Mouse (Mus musculus) splenic B cell, adult 2 months (primary cell): Measurements from ENCODE around the gene Akap13.

Source experiments
- DNase-seq: peaks from one replicate; pipeline ENCODE4 v3.0.0-alpha.2; 2011; ENCODE audit warnings: low read depth, low spot score
- H3K27me3 ChIP-seq: 2 replicates; pipeline ENCODE4 v1.6.1; 2012; ENCODE audit warnings: mild to moderate bottlenecking, low read length, moderate library complexity, mixed read lengths; ENCODE audit not compliant: control insufficient read depth, poor library complexity, insufficient read depth, severe bottlenecking
- H3K36me3 ChIP-seq: 2 replicates; pipeline ENCODE4 v1.6.1; 2012; ENCODE audit warnings: mild to moderate bottlenecking, low read length, moderate library complexity, mixed read lengths; ENCODE audit not compliant: control insufficient read depth, poor library complexity, insufficient read depth, severe bottlenecking

Gene Akap13

GRCm38 (mm10) chr7:75474564-75475150 lies 19.3 kb downstream of the Akap13 start:
- H3K27me3 ChIP-seq = no peaks in the 10 kb centered on the region
- DNase-seq = no peak
- H3K36me3 ChIP-seq = no peaks in the 10 kb centered on the region

DNA sequence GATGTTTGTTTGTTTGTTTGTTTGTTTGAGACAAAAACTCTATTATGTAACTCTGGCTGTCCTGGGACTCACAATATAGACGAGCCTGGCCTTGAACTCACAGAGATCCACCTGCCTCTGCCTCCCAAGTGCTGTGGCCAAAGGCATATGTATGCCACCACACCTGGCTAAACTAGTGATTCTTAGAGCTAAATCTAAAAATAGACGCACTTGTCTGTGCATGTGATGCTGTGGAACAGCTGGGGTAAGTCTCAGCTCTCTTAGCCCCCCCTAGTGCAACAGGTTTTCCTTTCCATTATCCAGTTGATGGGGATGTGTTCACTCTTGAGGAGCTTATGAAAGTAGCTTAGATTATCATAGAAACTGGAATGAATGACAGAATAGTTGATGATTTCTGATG lies 22.7 kb downstream of the Akap13 start:
- Histone ChIP-seq H3K27me3 (no peaks in the 10 kb centered on the region), H3K36me3 (no peaks in the 10 kb centered on the region)
- peak; percentile 30 for DNase-seq

DNA sequence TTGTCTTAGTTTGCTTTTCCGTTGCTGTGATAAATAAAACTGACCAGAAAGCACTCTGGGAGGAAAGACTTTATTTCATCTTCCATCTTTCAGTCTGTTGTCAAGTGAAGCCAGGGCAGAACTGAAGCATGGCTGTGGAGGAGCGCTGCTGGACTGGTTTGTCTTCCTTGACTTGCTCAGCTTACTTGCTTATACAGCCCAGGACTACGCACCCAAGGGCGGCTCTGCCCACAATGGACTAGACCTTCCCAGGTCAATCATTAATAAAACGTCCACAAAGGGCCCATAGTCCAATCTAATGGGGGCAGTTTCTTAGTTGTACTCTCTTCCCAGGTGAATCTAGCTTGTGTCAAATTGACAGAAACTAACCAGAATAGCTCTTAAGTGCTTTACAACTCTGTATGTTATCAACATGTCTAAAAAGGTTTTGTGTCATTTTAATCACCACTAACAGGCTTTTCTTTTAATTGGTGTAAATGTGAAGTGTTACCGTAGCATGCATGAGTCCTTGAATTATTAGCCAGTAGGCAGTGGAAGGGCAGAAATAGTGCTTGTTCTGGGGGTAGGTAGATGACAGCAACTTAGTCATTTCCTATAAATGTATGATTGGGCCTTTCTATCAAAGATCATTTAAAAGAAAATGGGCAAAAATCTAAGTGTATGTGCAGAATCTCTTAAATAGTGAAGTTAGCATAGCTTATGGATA lies 25.5 kb downstream of the Akap13 start:
- Histone ChIP-seq H3K36me3 (no peaks in the 10 kb centered on the region), H3K27me3 (no peaks in the 10 kb centered on the region)
- DNase-seq = no peak

- no peaks in the 10 kb centered on the region for H3K27me3 ChIP-seq
- DNase-seq = no peak
- H3K36me3 ChIP-seq = no peaks in the 10 kb centered on the region
These were observed 30.7 kb downstream of the Akap13 start for GRCm38 (mm10) chr7:75486031-75486430.

DNA sequence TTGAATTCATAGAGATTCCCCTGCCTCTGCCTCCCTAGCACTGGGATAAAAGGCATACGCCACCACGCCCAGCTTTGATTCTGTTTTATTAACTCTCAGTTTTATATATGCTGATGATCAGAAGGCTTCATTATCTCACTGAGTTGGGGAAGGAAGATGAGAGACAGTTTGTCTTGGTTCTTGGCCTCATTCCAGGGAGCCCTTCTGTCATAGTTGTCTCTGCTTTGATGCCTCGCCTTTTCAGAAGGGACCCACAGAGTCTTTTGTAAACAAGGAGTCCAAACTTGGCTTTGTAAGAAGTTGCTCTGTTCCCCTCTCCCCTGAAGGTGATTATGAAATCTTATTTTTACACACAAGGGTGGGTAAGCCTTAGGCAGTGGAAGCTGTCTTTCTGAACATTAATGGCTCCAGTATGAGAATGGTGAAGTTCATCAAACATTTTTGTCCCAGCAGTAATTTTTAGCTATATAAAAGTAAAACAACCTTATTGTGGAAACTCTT lies 40.7 kb downstream of the Akap13 start:
- H3K27me3 ChIP-seq = no peaks in the 10 kb centered on the region
- no peak for DNase-seq

GRCm38 (mm10) chr7:75498627-75499026 lies 43.3 kb downstream of the Akap13 start:
- Histone ChIP-seq H3K36me3 (no peaks in the 10 kb centered on the region), H3K27me3 (no peaks in the 10 kb centered on the region)
- DNase-seq = no peak

More for the DNA sequence above, 40.7 kb downstream of the Akap13 start:
- no peaks in the 10 kb centered on the region for H3K36me3 ChIP-seq

DNA sequence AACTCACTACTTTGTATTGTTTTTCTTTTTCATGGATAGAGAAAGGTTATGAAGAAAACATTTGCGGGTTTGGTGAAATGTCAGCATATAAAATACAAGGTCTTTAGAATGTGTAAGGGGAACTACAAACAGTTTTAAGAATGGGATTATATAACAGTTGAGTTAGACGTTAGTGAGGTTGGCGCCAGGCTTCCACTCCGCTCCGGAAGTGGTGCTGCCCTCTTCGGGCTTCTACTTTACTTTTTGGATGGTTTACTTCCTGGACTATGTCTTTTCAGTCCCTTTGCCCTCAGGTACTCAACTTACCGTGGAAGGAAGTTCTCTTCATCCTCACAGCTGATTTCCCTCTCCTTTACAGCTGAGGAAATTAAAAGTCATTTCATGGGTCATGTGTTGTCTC lies 43.9 kb downstream of the Akap13 start:
- Histone ChIP-seq H3K36me3 (no peaks in the 10 kb centered on the region), H3K27me3 (no peaks in the 10 kb centered on the region)
- no peak for DNase-seq

- Histone ChIP-seq H3K27me3 (no peaks in the 10 kb centered on the region), H3K36me3 (no peaks in the 10 kb centered on the region)
- no peak for DNase-seq
These were observed 44.8 kb downstream of the Akap13 start for GRCm38 (mm10) chr7:75500164-75500563.

GRCm38 (mm10) chr7:75500793-75501192 lies 45.5 kb downstream of the Akap13 start:
- no peaks in the 10 kb centered on the region for H3K27me3 ChIP-seq
- DNase-seq = peak; percentile 63
- H3K36me3 ChIP-seq = no peaks in the 10 kb centered on the region

- DNase-seq = no peak
- Histone ChIP-seq H3K27me3 (no peaks in the 10 kb centered on the region), H3K36me3 (no peaks in the 10 kb centered on the region)
These were observed 49.2 kb downstream of the Akap13 start for GRCm38 (mm10) chr7:75504524-75504923.

GRCm38 (mm10) chr7:75506628-75507027 lies 51.3 kb downstream of the Akap13 start:
- DNase-seq = no peak
- no peaks in the 10 kb centered on the region for H3K36me3 ChIP-seq
- H3K27me3 ChIP-seq = no peaks in the 10 kb centered on the region

DNA sequence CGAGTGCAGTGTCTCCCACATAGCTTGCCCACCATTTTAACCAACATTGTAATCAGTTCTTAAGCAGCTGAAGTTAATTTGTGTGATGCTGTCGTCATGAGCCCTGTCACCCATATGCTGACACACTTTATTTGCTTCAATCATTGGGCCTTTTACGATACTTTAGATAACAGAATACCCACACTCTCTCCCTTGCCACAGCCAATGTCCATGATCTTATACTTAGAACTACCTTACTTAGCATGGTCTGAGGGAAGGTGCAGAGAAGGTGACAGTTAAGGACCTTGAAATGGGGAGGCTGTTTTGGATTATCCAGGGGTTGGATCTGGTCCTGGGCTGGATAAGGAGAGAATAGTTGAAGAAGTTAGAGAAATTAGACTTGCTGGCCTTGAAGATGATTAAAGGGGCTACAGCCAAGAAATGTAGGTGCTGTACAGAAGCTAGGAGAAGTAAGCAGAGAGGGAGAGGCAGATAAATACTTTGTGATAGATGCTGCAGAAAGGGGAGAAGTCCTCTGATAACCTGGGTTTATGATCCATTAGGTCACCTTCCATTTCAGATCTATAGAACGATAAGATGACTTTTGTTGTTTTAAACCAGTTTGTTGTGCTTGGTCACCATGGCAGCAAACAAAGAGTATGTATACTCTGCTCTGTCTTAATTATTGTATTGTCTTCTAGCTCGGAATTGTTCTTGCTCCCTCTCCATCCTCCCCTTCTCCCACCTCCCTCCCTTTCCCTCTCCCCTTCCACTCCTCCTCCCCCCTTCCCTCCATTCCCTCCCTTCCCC lies 53.9 kb downstream of the Akap13 start:
- Histone ChIP-seq H3K36me3 (no peaks in the 10 kb centered on the region), H3K27me3 (no peaks in the 10 kb centered on the region)
- no peak for DNase-seq

DNA sequence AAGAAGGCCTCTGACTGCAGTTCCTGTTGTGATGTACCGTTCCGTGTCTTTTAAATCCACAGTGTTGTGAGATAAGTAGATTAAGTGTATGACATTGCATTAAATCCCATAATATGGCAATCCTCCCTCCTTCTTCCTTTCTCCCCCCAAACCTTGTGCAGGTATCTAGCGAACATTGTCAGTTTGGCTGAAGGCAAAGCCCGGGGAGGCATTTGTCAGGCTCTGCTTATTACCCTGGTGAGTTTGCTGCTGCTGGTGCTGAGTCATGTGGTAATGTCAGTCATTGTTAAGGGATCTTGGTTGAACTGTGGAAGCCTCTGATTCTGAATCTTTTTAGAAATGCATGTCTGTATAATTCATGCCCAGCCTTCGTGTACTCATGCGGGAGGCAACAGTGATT lies 60.1 kb downstream of the Akap13 start:
- DNase-seq = no peak
- Histone ChIP-seq H3K36me3 (no peaks in the 10 kb centered on the region), H3K27me3 (no peaks in the 10 kb centered on the region)

DNA sequence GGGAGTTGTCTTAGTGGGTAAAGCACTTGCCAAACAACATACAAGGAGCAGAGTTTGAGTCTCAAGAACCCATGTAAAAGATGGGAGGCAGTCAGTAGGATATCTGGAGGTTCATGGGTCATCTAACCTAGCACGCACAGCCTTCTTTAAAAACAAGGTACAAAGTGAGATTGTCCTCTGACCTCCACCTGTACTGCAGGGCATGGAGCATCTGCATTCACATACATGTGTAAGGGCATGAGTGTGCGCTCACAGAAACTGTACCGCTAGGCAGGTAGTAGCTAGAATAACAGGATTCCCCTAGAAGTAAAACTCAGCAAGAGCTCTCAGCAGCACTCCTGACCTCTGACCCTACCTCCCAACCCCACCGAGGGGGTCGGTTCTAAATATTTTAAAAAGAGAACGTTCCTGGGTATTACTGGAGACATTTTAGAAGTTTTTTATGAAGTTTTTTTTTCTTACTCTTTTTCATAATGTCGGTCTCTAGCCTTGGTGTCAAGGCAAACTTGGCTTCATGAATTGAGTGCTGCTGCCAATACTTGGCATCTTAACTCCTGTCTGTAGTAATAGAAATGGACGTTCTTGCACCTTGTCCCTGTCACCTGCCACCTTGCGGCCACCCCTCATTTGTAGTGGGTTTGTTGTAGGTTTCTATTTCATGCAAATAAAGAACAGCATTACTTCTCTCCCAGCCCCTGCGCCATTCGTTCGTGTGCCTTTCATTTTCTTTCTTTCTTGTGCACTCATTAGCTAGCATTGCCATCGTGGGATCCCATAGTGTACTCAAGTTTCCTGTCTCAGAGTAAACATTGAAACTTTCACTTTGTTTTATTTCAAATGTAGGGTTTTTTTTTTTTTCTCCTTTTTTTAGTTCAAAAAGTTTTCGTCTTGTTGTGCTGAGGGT lies 61.6 kb downstream of the Akap13 start:
- no peaks in the 10 kb centered on the region for H3K27me3 ChIP-seq
- H3K36me3 ChIP-seq = no peaks in the 10 kb centered on the region
- no peak for DNase-seq
